In the genomic region with DNA sequence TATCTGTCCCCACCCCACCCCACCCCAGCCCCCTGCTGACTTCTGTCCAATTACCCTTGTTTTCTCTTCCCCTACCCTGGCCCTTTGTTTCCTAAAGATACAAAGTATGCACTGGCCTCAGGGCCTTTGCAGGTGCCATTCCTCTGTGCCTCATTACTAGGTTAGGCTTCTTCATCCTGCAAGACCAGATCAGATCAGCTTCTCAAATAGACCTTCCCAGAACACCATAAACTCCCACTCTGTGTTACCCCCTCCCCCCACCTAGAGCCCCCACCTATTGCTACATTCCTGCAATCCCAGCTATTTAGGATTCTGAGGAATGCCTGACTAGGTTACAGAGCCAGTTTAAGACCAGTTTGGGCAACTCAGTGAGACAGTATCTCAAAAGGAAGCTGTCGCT, we compare ENCODE assay signal across 11 mouse cellular contexts.
"Had no signal": no experiment of that assay in that cellular context is flagged by ENCODE, and none has a peak within 500 bp of the region (broad histone marks: within the 10 kb centered on the region; RNA-seq: fewer than 3 reads in every experiment).

No protein-coding gene starts in this region.

- H3K9ac ChIP-seq: neural tube, embryonic 15.5 days had no signal

- H3K4me3 ChIP-seq: limb, embryonic 12.5 days; midbrain, embryonic 12.5 days; neural tube, embryonic 15.5 days had no signal

- H3K27me3 ChIP-seq: limb, embryonic 12.5 days; midbrain, embryonic 12.5 days; neural tube, embryonic 15.5 days had no signal

- H3K9me3 ChIP-seq: limb, embryonic 12.5 days; midbrain, embryonic 12.5 days; neural tube, embryonic 15.5 days had no signal

- H3K4me2 ChIP-seq: limb, embryonic 12.5 days; neural tube, embryonic 15.5 days had no signal

- H3K36me3 ChIP-seq: limb, embryonic 12.5 days had no signal

- DNase-seq: kidney, adult 11 months; kidney, adult 9 months; kidney, postnatal 36 days; layer of hippocampus, adult 9-11 months; layer of hippocampus, postnatal 36 days; lung, adult 2 months; lung, postnatal 36 days; thymus, postnatal 14 days had no signal
